Mouse (Mus musculus): Measurements from ENCODE around the gene Tnip2.

Gene Tnip2
- long read RNA-seq, experiment 1, transcript Tnip2-202 (6 exons, 1,987 nt), result major isoform, 9 of 16 reads
- long read RNA-seq, experiment 1, partial matches to known transcripts, result 1 of 16 reads
- long read RNA-seq, experiment 1, other reads (novel, unspliced or antisense), result 3 of 16 reads
- long read RNA-seq, experiment 2, transcript Tnip2-202 (6 exons, 1,987 nt), result major isoform, 17 of 30 reads
- long read RNA-seq, experiment 2, partial matches to known transcripts, result 3 of 30 reads
- long read RNA-seq, experiment 2, other reads (novel, unspliced or antisense), result 6 of 30 reads

DNA sequence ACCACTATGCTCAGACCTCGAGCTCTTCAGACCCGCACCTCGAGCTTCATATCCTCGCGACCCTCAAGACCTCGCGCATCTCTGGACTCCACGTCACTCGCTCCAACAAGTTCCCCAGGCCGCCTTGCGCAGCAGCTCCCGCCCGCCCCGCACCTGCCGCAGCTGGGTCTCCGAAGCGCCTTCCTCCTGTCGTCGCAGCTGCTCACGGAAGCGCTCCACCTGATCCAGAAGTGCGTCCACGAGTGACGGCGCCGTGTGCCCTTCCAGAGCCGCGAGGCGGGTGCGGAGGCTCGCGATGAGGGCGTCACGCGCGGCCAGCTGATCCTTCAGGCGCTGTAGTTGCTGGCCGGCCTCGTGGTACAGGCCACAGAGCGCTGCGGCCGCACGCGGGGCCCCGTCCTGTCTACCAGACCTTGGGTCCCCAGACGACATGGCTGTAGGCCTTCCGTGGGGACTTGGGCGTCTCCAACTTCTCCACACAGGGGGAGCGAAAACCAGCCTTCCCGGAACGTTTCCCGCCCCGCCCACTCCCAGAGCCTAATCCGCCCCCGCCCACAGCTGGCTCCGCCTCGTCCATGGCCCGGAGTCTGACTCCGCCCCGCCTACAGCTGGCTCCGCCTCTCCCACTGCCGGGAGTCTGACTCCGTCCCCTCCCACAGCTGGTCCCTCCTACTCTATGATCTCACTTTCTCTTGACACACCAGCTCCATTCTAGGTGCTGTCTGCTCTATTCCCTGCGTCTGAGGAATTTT, at the start of gene Tnip2:
TSS of gene Tnip2 (minus strand) at position 526 of the 752 bp plus-strand sequence.
- intact Hi-C loops (cut with DNase I), result no loop called here

DNA sequence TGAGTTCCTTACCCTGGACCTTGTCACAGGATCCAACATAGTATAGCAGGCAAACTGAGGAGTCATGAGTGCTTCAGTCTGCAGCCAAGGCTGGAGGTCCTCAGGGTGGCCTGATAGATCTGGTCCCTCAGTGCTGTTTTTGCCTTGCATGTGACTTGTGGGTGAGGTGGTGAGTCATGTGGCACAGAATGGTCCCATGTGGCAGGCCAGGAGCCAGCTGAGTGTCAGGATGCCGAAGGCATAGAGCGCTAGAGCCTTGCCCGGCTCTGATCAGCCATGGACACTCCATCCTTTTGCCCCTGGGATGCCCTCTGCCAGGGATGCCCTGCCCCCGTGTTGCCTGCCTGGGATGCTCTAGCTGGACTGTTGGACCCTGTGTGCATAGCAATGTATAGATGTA, 38.0 kb upstream of the Tnip2 start:
- intact Hi-C loops (cut with DNase I), result no loop called here

DNA sequence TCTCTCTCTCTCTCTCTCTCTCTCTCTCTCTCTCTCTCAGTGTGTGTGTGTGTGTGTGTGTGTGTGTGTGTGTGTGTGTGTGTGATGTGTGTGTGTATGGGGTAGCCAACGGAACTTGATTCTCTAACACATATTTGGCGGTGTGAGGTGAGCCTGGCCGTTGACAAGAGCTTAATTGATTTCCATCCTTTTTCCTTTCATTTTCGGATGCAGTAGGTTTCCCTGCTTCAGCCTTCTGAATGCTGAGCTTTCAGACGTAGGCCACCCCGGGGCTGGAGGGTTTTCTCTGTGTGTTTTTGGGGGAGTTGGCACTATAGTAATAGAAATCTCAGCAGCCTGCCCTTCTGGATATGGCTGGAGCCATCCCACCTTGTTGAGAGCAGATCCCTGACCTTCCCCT, 36.5 kb upstream of the Tnip2 start:
- intact Hi-C loops (cut with DNase I), result no loop called here

DNA sequence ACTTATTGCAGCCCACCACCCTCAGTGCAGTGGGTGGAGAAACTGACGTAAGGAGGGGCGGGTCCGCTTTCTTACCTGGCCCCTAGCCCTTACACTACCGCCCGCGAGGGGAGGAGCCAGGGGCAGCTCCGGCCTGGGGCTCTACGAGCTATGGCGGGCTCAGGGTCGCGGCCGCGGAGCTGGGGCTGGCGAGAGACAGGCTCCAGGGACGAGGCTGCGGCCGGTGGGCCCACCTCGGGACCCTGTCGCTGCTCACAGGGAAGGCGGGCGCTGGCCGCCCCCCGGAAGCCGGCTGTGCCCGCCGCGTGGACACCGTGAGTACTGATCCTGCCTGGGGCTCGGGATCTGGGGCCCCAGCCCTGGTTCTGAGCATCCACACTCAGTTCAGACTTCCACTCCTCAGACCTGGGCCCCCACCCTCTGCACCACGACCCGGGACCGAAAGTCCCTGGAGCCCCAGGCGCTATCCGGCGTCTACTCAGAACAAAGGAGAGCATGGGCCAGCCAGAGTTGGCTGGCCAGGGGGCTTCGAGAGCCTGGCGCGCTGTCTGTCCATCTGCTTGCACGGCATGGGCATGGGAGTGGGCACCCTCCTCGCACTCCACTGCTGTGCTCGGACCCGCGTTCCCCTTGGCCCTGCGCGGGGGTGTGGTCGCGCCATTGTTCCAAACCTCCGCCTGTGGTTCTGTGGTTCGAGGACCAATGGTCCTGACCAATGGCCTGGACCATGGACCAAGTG, 35.9 kb upstream of the Tnip2 start:
- intact Hi-C loops (cut with DNase I), result loop anchor here (5.0 kb wide), 1 partner anchor 98 kb away; no protein-coding TSS in a partner anchor

DNA sequence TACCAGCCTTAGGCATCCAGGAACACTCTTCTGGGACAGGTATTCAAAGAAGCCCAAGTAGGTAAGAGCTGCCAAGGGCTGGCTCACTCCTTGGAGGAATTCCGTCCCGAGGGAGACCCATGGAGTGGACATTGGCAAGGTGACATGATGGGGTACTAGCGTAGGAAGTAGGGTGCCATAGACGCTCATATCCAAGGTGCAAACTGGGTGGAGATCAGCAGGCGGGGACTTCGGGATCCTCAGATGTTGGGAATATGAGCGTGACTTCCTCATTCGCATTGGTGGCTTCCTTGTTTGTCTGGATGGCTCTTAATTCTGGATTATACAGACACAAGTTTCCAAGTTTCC, 35.3 kb upstream of the Tnip2 start:
- intact Hi-C loops (cut with DNase I), result loop anchor here (5.0 kb wide), 1 partner anchor 98 kb away; no protein-coding TSS in a partner anchor

DNA sequence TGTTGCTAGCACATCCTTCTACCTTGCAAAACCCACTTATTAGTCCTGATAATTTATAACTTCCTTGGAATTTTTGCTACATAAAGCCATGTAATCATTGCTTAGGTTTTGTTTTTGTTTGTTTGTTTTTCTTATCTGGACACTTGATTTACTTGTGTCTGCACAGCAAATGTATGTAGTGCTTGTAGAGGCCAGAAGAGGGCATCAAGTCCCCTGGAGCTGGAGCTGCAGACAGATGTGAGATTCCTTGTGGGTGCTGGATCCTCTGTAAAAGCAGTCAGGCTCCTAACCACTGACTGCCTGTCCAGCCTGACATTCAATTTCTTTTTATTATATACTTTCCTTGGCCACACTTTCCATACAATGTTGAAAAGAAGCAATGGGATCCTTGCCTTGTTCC, 33.6 kb upstream of the Tnip2 start:
- intact Hi-C loops (cut with DNase I), result loop anchor here (5.0 kb wide), 1 partner anchor 100 kb away; no protein-coding TSS in a partner anchor

DNA sequence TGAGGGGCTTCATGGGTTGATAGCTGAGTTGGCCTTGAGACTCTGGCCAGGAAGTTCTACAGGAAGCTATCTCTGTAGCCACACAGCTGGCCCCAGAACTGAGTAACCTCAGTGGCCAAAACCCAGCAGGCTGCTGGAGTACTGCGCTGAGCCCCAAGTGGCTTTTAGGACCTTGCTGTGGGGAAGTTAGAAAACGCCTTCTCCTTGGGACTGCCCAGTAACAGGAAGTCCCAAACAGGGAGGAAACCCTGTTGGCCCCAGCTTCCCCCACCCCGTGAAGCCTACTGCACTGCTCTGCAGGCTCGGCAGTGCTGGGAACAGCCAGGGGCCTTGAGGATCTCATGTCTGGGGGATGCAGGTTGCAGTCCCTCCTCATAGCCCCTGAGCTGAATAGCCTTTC, 29.3 kb upstream of the Tnip2 start:
- intact Hi-C loops (cut with DNase I), result no loop called here

DNA sequence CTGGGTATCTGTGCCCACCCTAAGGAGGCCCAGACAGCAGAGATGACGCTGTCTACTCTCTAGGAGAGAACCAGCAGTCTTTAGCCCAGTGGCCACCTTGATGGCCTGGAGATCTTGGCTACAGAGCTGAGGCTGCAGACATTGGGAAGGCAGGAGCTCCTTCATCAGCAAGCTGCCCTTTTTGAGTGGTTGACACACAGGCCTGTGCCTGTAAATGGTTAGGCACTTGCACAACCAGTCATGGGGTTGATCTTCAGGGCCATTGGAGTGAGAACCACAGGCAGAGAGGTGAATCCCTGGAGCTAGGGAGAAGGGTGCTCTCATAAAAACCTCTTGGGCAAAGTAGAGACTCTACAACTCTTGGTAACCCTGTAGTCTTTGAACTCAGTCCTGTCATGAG, 28.4 kb upstream of the Tnip2 start:
- intact Hi-C loops (cut with DNase I), result no loop called here

DNA sequence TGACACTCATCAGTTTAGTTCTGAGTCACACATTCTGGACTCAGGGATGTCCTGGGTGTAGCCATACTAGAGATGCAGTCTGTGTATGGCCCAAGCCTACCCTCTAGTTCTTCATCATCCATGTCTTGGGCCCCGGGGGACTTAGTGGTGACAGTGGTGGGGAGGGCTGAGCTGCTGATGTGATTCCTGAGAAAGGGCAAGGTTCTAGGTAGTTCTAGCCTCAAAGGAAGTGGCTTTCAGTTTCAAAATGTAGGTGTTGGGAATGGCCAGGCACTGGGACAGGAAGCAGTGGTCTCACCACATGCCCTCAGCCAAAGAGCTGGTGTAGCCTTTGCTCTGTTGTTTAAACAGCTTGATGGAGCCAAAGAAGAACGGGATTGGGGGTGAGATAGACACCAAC, 25.3 kb upstream of the Tnip2 start:
- intact Hi-C loops (cut with DNase I), result no loop called here

DNA sequence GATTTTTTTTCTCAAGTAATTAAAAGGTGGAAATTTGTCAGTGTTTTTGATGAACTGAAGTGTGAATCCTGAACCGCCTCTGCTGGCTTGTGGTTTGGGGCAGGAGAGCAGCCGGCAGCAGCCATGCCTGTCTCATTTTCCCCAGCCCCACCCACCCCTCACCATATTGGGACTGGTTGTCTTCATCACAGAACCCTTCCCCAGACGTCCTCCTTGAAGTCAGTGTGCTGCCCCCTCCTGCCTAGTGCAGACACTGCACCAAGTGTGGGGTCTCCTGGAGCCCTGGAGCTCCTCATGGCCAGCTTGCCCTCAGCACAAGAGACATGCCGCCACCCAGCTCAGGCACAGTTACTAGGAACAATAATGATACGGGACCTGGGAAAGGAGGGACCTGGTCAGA, 24.7 kb upstream of the Tnip2 start:
- intact Hi-C loops (cut with DNase I), result no loop called here

DNA sequence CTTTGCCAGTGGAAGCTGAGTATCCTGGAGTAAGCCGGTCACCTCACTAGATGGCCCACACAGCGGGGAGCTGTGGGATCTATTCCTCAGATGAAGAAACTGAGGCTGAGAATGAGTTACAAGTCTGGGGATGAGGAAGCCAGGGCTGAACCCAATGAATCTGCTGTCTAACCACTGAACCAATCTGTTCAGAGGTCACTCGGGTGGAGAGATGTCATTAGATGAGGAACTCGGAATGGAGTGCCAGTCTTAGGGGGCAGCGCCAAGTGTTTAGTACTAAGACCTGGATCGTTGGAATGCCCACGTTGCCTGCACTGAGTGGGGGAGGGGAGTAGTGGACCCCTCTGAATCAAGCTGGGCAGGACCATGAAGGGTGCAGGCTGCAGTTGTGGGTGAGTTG, 24.3 kb upstream of the Tnip2 start:
- intact Hi-C loops (cut with DNase I), result no loop called here

DNA sequence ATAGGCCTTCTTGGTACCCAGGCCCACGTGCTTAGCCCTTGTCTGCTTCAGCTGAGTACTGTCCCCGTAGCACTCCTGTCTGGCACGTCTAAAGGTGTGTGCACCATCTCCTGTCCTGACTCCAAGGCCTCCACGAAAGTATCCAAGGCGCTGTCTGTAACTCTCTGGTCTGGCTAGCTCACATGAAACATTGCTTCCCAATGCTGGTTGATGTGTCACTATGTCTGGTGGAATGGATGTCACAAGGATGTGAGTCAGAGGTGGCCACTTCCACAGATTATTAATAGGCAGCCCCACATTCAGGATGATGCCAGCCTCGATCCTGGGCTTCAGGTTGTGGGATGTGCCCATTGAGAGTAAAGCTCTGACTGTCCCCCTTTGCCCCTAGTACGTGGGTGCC, 22.0 kb upstream of the Tnip2 start:
- intact Hi-C loops (cut with DNase I), result no loop called here

DNA sequence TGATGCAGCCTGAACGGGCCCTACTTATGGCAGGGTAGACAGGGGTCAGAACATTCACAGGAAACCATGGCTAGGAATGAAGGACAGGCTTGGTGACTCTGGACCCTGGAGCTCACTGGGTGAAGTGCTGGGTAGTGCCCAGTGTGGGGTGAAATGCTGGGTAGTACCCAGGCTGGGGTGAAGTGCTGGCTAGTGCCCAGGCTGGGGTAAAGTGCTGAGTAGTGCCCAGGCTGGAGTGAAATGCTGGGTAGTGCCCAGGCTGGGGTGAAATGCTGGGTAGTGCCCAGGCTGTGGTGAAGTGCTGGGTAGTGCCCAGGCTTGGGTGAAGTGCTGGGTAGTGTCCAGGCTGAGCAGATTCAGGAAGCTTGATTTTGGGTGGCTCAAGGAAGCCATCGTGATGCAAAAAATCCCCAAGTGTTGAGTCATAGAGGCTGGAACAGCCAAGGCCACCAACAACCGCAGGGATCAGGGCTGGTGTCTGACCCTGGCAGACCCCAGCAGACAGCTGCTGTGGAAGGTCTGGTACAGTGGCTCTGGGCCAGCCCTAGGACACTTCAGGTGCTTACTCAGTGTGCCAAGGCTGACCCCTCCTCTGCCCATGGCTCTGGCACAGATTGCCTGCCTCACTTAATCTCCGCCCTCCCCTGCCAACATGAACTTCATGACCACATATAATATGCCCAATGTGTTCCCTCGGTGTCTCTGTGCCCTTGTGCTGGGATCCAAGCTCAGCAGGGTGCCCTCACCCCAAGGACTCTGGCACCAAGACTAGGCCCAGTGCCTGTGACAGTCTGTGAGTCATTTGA, 21.2 kb upstream of the Tnip2 start:
- intact Hi-C loops (cut with DNase I), result no loop called here

DNA sequence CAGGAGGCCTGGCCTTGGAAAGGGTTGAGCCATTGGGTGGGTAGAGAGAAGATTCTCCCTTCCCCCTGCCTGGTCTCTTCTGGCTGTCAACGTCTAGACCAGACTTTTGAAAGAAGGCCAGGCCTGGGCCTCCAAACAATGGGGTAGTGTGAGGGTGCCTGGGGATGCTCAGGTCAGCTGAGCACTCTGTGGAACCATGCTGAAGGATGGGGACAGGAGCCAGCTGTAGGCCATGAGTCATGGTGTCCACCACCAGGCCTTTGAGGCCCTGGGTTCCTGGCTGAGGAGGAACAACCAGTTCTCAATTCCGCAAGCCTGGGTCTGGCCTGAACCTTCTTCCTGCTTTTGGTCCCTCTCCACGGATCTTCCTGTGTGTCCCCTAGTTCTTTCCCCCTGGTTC, 20.0 kb upstream of the Tnip2 start:
- intact Hi-C loops (cut with DNase I), result no loop called here

DNA sequence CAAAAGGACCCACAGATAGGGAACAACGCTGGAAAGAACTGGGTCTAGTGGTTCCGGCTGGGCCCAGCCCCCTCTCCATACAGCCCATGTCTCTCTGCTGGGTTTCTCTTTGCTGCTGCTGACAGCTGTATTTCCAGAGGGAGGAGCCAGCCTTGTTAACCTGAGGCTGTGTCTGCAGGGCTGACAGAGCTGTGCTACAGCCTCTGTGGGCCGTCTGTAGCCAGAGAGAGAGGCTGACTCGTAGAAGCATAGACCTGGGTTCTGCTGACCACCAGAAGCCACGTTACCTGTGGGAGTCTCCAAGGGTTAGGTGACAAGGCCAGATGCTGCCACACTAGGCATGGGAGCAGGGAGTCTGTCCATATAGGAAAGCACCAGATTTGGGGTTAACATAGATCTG, 19.3 kb upstream of the Tnip2 start:
- intact Hi-C loops (cut with DNase I), result no loop called here

DNA sequence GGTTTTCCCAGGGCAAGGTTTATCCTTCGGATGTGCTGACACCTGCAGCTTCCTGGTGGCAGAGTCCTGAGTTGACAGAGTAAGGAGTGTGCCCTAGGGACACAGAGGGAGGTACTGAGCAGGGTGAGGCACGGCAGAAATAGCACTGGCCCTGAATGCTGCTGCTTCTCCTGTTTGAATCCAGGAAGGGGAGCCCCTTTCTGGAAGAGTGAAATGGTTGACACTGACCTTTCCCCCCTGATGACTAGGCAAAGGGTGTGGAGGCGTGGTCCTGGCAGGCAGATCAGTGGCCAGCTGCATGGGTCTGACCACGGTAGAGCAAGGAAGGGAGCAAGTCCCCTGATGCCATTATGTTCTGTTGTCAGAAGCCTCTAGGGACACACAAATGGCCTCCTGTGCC, 16.9 kb upstream of the Tnip2 start:
- intact Hi-C loops (cut with DNase I), result no loop called here

DNA sequence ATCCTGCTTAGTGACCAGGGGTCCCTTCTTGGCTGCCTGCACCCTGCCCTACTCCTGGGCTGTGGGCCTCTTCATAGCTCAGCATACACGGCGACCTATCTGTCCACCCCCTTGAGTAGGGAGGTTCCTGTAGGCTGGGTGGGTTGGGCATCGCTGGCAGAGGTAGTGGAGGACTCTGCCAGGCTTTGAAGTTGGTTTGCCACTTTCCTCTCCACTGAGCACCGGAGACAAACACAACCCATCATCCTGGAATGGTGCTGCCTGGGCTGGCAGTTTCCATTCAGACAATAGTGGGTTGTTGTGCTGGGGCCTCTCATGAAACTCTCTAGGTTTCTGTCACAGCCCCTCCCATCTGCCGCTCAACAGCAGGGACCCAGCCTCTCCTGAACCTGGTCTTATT, 16.3 kb upstream of the Tnip2 start:
- intact Hi-C loops (cut with DNase I), result no loop called here

DNA sequence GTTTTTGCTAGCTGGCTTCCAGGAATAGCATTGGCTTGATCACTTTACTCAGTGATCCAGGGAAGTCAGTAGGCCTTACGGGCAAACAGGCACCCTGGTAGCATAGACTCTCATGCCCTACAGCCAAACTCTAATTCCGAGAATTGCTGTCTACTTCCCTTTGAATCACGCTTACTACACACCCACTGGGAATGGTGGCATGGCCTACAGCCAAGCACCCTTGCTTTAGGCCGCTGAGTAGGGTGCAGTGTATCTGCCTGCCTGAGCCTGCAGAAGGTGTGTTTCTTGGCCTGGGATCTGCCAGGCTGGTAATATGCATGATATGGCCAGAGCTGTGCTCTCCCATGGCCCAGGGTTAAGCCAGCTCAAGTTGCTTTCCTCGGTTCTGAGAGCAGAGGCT, 14.9 kb upstream of the Tnip2 start:
- intact Hi-C loops (cut with DNase I), result no loop called here

DNA sequence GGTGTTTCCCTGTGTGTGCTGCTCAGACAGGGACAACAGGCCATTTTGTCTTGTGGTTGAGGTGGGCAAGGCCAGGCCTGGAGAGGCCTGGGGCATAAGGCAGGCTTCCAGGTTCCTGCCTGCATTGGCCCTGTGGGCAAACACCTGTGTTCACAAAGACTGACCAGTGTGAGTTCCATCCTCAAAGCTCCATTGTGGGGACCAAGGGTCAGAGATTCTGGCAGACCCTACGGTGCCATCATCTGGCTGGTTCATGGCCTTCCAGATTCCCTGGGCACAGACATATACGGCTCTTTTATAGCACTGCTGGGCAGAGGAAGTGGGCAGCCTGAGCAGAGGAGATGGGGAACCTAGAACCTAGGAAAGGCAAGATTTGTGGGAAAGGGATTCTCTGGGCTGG, 13.6 kb upstream of the Tnip2 start:
- intact Hi-C loops (cut with DNase I), result no loop called here

DNA sequence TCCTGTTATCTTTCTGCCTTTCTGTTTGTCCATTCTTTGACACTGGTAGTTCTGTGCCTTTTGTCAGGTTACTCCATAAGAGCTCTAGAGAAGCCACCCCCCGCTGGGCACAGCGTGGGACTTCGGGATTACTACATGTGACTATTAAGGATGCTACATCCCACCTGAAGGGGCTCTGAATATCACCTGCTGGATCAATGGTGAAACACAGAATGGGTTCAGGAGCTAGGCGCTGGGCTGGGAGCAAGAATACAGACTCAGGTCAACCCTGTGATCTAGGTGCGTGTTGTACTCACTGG, 12.6 kb upstream of the Tnip2 start:
- intact Hi-C loops (cut with DNase I), result no loop called here

DNA sequence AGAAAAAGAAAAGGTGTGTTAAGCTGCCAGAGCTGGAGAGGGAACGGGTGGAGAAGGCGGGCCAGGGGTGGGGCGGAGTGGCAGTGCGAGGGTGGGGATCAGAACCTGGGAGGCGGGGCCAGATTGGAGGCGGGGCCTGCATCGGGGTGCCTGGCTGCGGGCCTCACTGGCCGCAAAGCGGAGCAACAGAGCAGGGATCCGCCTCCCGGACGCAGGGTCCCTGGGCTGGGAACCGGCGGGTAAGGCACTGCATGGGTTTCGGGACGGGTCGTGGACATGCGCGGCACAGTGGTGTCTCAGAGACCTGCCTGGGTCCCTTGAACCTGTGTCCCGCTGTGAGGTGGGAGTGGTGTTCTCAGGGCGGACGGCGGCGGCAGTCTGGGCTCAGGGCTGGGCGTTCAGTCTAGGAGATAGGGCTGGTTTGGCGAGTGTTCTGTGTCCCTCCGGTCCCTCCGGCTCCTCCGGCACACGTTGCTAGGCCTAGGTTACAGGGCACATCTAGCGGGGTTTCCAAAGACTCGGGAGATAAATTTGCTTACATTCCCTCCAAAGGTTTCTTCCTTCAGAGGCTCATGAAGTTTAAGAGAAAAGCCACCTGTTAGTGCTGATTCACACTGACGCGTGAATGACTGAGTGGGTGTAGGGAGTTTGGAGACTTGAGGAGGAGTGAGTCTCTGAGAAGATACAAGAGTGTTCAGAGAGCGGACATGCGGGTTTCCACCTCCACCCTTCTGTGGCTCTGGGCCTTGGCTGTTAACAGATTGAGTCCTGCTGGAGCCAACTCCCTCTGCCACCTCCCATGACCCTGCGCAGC, 12.1 kb upstream of the Tnip2 start, which contains the start of gene Sh3bp2:
TSS of gene Sh3bp2 (plus strand) at position 176 of the 814 bp plus-strand sequence.
- intact Hi-C loops (cut with DNase I), result no loop called here

Data from adrenal gland (tissue).